Mouse (Mus musculus): ENCODE results near the gene Slc12a5.

Gene Slc12a5

GRCm38 (mm10) chr2:164979749-164980148, 19.1 kb downstream of the Slc12a5 start:
- DNase-seq (ENCODE audit: low read depth), result peak; percentile 75

DNA sequence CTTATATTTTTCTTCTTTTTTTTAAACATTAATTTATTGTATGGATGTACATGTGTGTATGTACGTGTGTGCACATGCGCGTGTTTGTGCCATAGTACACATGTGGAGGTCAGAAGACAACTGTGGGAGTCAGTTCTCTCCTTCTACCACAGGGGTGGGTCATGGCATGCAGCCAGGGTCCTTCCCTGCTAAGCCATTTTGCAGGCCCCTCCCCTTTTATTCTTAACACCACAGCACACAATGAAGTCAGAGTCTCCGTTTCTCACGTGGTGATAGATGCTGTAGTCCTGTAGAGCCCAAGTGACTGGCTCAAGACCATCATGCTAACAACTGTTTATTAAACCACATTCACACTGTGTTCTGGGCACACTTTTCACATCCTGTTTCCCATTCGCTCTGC, 25.4 kb downstream of the Slc12a5 start:
- DNase-seq (ENCODE audit: low read depth), result no peak

- DNase-seq (ENCODE audit: low read depth), result no peak
Measured at GRCm38 (mm10) chr2:164986371-164987027, 25.9 kb downstream of the Slc12a5 start.

DNA sequence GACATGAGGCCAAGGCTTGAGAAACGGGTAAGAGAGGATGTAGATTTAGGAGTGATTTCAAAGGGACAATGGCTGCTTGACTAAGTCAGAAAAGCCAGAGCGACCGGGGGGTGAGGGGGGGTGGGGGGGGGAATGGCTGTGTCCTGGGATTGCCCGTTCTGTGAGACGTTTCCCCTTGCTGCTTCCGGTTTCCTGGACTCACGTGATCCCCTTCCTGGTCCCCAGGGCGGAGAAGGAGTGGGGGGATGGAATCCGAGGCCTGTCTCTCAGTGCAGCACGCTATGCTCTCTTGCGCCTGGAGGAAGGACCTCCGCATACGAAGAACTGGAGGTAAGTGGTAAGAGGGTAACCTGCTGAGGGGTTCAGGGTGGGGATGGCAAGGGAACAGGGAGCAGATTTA, 28.2 kb downstream of the Slc12a5 start:
- no peak for DNase-seq (ENCODE audit: low read depth)

DNA sequence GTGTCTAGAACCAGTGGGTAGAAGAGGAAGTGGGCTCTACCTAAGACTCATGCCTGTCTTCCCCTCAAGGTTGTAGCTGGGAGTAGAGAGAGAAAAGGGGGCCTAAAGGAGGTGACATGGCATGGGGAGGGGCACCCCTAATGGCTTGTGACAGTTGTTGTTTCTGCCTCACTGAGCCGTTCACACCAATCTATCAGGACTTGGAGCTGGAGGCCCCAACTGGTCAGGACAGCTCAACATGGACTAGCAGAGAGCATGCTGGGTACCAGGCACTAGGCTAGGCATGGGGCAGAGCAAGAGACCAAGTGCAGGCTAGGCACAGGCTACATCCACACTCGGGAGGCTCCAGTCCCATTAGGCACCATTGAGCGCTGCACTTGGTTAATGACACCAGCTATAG, 30.5 kb downstream of the Slc12a5 start:
- DNase-seq (ENCODE audit: low read depth), result no peak

GRCm38 (mm10) chr2:164991808-164992207, 31.2 kb downstream of the Slc12a5 start:
- DNase-seq (ENCODE audit: low read depth), result no peak

DNA sequence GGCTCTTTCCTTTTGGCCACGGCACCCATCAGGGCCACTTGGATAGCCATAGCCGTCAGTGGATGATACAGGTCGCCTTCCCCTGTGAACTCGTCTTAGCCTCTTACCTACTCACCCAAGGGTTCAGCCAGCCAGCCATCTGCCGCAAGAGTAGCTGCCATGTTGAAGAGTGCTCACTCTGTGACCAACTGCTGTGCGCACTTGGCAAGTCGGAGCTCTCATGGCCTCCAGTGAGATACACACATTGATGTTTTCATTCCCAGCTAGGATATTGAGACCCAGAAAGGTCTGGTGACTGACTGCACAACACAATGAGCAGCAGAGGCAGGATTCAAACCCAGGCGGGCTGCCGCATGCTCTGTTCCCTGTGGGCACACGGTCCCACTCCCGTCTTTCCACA, 33.6 kb downstream of the Slc12a5 start:
- no peak for DNase-seq (ENCODE audit: low read depth)

GRCm38 (mm10) chr2:164994659-164995428, 34.2 kb downstream of the Slc12a5 start:
- no peak for DNase-seq (ENCODE audit: low read depth)

- no peak for DNase-seq (ENCODE audit: low read depth)
Measured at GRCm38 (mm10) chr2:164995976-164996375, 35.4 kb downstream of the Slc12a5 start.

DNA sequence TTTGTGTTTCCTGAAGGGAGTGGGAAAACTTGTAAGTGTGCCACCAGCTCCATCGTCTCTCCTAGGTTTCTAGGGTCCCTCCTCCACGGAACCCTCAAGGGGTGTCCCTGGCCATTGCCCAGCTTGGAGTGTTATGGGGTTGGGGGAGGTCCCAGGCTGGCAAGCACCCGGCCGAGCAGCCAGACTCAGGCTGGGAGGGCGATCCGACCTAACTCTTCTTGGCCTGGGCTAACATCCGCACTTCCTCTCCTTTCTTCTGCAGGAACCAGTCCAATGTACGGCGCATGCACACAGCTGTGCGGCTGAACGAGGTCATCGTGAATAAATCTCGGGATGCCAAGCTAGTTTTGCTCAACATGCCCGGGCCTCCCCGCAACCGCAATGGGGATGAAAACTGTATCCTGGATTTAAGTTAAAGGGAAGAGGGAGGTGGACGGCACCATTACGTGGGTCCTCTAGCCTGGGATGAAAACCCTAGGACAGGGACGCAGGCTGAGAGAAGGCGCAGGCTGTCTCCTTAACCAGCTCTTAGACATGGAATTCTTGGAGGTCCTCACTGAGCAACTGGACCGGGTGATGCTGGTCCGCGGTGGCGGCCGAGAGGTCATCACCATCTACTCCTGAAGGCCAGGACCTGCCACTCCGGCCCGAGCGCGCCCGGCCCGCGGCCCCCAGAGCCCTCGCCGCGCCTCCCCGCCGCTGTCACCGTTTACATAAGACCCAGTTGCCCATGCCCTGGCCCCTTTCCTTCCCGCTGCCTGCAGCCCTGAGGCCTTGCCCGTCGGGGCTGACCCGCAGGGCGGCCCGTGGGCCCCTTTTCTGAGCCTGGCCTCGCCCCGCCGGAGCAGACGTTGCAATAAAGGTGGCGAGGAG, 36.5 kb downstream of the Slc12a5 start:
- DNase-seq (ENCODE audit: low read depth), result no peak

GRCm38 (mm10) chr2:164997721-164998428, 37.3 kb downstream of the Slc12a5 start:
- no peak for DNase-seq (ENCODE audit: low read depth)

- DNase-seq (ENCODE audit: low read depth), result no peak
Measured at GRCm38 (mm10) chr2:165001958-165002357, 41.4 kb downstream of the Slc12a5 start.

- no peak for DNase-seq (ENCODE audit: low read depth)
Measured at GRCm38 (mm10) chr2:165003108-165003507, 42.5 kb downstream of the Slc12a5 start.

- no peak for DNase-seq (ENCODE audit: low read depth)
Measured at GRCm38 (mm10) chr2:165004237-165004636, 43.6 kb downstream of the Slc12a5 start.

DNA sequence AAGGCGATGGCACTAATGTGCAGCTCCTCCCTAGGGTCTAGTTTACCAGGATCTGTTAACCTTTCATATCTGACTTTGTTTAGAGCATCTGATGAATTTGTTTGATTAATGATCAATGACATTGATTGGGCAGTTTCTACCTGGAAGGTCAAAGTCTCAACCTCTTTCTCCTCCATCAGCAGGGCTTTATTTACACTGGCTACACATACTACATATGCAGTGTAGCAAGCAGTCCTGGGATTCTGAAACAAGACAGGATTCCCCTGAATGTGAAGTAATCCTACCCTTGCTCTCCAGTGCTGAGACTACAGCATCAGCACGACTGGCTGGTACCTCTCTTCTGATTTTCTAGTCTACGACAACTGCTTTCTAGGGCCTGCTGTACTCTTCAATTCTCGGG, 46.2 kb downstream of the Slc12a5 start:
- DNase-seq (ENCODE audit: low read depth), result no peak

DNA sequence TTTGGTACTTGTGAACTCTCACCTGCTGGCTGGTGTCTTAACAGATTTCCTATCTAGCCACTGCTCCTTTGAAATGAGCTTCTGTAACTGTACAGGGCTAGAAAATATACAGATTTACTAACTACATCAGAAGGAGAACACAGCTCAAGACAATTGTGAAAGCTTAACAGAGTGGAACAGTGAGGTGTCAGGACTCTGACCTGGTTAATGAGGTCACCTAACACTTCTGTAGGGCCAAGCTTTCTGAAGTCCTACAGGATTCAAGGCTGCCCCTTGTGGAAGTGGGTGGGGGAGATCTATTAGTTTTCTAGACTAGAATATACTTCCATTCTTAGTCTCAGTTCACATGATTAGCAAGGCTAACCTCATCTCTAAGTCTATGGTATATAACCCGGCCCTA, 47.4 kb downstream of the Slc12a5 start:
- DNase-seq (ENCODE audit: low read depth), result no peak

- DNase-seq (ENCODE audit: low read depth), result no peak
Measured at GRCm38 (mm10) chr2:165009161-165009560, 48.6 kb downstream of the Slc12a5 start.

- DNase-seq (ENCODE audit: low read depth), result no peak
Measured at GRCm38 (mm10) chr2:165009581-165009980, 49.0 kb downstream of the Slc12a5 start.

DNA sequence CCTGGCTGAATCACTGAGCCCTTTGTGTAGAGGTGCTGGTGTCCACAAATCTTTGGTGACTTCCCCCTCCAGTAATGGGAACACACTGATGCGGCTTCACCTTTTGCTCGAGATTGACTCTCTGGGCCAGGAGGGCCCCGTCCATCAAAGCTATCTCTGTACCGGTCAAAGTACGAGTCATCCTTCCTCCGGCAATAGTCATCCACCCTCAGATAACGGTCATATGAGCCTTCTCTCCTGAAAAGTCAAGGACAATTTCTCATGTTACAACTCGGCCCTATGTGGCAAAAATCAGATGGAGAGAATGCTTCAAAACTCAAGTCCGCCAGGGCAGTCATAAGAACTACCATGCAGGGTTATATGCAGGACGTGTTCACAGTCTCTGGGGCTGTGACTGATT, 49.7 kb downstream of the Slc12a5 start:
- DNase-seq (ENCODE audit: low read depth), result peak; percentile 84

DNA sequence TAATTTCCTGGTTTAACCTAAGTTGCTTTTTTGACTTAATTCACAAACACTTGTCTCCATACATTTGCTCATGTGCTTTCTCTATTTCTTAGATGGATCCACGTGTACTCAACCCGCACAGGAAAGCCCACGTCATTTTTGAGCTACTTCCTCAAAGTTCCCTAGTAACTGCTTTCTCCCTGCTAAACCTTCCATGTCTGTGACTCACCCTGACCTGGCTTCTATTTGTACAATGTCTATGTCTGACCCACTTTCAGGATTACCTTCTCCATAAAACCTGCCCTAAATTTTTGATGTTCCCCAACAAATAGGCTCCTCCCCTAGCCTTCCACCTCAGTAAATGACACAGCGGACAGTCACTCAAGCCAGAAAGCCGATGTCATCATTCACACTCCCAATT, 54.3 kb downstream of the Slc12a5 start:
- DNase-seq (ENCODE audit: low read depth), result peak; percentile 80

DNA sequence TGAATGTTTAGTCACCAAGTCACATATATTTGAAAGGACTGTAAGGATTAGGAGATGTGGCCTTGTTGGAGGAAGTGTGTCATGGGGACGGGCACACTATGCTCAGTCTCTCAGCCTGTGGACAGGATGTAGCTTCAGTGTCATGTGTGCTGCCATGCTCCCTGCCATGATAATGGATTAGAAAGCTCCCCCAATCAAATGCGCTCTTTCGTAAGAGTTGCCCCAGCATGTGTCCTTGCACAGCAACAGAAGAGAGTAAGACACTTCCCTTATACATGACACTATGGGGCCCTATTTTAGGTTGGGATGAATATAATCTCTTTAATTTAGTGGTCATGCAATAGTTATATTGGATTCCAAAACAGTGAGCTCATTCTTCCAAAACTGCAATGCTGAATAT, 59.9 kb downstream of the Slc12a5 start:
- DNase-seq (ENCODE audit: low read depth), result peak; percentile 72

- no peak for DNase-seq (ENCODE audit: low read depth)
Measured at GRCm38 (mm10) chr2:165027163-165027562, 66.6 kb downstream of the Slc12a5 start.
